In the genomic region with DNA sequence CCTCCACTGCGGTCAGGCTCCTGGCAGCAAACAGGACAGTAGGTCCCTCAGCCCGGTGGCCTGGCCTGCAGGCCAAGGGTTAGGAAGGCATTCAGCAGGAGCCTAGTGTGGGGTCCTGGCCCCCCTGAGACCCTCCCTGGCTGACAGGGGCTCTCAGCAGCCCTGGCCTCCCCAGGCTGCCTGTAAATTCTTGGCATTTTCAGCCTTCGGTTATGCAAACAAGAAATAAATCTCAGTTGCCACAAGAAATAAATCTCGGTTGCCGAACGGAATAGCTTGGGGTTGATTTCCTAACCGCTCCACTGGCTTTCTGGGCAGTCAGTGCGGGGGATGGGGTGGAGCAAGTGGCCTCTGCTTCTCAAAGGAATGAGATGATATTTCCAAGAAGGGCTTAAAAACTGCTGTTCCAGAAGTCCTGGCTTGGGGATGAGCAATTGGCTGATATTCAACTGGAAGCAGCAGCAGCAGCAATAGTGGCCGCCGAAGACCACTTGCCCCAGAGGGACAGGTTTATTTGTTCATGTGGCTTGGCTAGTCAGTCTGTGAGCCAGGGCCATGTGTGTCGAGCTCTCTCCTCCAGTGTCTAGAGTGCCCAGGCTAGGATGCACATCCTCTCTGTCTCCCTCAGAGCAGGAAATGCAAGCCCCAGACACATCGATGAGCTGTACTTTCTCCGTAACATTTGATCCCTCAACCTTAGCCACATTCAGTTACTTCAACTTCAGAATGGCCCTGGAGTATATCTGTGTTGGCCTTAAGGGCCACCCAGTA, we compare ENCODE assay signal across 9 mouse cellular contexts. TPM values are rescaled to one million over a fixed set of nuclear protein-coding genes. Genes with fewer than 3 reads are reported as not detected.
DNase-seq lines count a peak whose midpoint lies in the region; TF ChIP-seq lines count a peak whose summit lies in the region.
"Had no signal": no experiment of that assay in that cellular context is flagged by ENCODE, and none has a peak within 500 bp of the region (broad histone marks: within the 10 kb centered on the region; RNA-seq: fewer than 3 reads in every experiment).

No protein-coding gene starts in this region.

- peak; percentile 37 for DNase-seq in 3134 (ENCODE audit: extremely low read depth, insufficient read length, low spot score)
- peak; percentile 96 for DNase-seq in adipocyte (ENCODE audit: low spot score)
- peak; percentile 64 for DNase-seq in gastrocnemius, adult 2 months
- DNase-seq in kidney, postnatal 25 days = peak; percentile 54 to 68
- DNase-seq in frontal cortex, adult 2 months (ENCODE audit: extremely low spot score in 1 of 2, low spot score in 1 of 2) = no peak
- DNase-seq in layer of hippocampus, postnatal 14 days (ENCODE audit: low spot score in 2 of 2) = no peak
- DNase-seq in cerebellum, adult 9-10 months = no peak
- DNase-seq in cerebellum, postnatal 4 days (ENCODE audit: low spot score in 2 of 2) = no peak

- no peak for TF ChIP-seq CTCF in gastrocnemius, adult 2 months (IDR thresholded peaks at IDR 0.05)

- peak overlapping the region; percentile 43 for H3K27ac ChIP-seq in gastrocnemius, adult 2 months
- H3K27ac ChIP-seq: midbrain, embryonic 12.5 days had no signal

- no peak overlapping the region for H3K4me3 ChIP-seq in gastrocnemius, adult 2 months
- H3K4me3 ChIP-seq: midbrain, embryonic 12.5 days had no signal

- intact Hi-C loops in gastrocnemius, adult 2 months (cut with DNase I) = no loop called here

RNA-seq across cellular contexts. Expression of a gene that starts 5.2 kb away (rescaled TPM):
- under 1 TPM in 1 of 2 experiments, not detected in 1; 0.20 TPM for total RNA-seq in gastrocnemius, adult 2 months (2021)
- polyA plus RNA-seq in frontal cortex, adult 2 months (2012; rRNA removed) = 0.26 and 0.32 TPM in 2 replicates
- total RNA-seq in layer of hippocampus, postnatal 14 days (2021) = under 1 TPM; 0.14 to 0.52 TPM

Comparison
In these comparisons a context has a peak if more than half of its experiments do, and no peak if none do; other contexts are left out.
1. DNase-seq: peak in 3134 (single experiment), adipocyte (single experiment), gastrocnemius, adult 2 months (single experiment) and kidney, postnatal 25 days (2 of 2); none in frontal cortex, adult 2 months (0 of 2), layer of hippocampus, postnatal 14 days (0 of 2), cerebellum, adult 9-10 months (single experiment) and cerebellum, postnatal 4 days (0 of 2).